Mouse (Mus musculus): ENCODE data around the gene Tnik. TPM values are rescaled to one million over a fixed set of nuclear protein-coding genes. Genes with fewer than 3 reads are reported as not detected.

Tnik gene
- polyA plus RNA-seq, 1 experiment from 2014 or later = 13.8 TPM

DNA sequence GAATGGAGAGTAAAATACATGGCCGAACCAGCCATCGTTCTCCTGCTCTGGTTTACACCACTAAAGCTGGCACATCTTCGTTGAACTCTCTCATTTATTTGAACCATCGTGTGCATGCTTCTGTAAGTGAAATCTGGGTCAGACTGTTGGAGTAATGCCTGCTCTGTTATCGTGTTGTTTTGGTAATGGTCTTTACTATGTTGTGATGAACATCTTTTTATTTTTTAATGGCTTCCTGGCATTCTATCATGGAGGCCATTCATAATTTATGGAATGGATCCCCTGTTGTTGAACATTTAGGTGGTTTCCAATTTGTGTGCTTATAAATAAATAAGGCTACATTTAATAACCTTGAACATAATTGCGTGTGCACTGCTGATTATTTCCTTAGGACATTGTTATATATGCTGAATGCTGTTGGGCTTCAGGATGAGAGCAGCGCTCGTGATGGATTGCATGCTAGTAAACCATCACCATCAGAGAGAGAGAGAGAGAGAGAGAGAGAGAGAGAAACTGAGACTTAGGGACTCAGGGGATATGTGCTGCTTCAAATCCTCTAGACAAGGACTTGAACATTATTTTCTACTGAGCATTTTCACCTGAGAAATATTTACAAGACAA lies 62.7 kb downstream of the Tnik start:
- no peaks in the 10 kb centered on the region for H3K9me3 ChIP-seq
- no peaks in the 10 kb centered on the region for H3K36me3 ChIP-seq
- no peak overlapping the region for H3K4me2 ChIP-seq
- no peak overlapping the region for H3K27ac ChIP-seq
- H3K27me3 ChIP-seq = no peaks in the 10 kb centered on the region
- no peaks in the 10 kb centered on the region for H3K4me1 ChIP-seq
- H3K9ac ChIP-seq = no peak overlapping the region
- 91% methylated on average over 8 of the region's 8 CpGs for WGBS
- H3K4me3 ChIP-seq = no peak overlapping the region
- ATAC-seq (ENCODE audit: insufficient number of reproducible peaks, insufficient read depth, low FRiP score, low TSS enrichment, low read depth) = no peak

DNA sequence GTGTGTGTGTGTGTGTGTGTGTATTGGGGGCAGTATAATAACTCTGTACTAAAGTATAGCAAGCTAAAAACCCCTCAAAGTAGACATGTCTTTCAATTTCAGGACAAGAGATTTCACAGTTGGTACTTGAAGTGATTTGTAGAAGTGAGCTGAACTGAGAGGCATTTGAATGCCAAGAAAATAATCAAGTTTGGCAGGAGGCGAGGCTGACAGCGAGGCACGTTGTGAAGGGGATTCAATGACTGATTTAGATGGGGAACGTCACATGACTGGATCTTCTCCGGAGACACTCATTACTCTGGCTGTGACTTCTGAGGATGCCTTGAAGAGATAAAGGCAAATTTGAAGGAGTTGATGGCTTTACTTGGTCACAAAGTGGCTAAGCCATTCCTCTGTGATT lies 69.3 kb downstream of the Tnik start:
- Histone ChIP-seq H3K27me3 (no peaks in the 10 kb centered on the region), H3K36me3 (no peaks in the 10 kb centered on the region), H3K9ac (no peak overlapping the region), H3K27ac (no peak overlapping the region), H3K4me3 (no peak overlapping the region), H3K4me2 (no peak overlapping the region), H3K9me3 (no peaks in the 10 kb centered on the region), H3K4me1 (no peaks in the 10 kb centered on the region)
- 64% methylated on average over 5 of the region's 5 CpGs for WGBS
- no peak for ATAC-seq (ENCODE audit: insufficient number of reproducible peaks, insufficient read depth, low FRiP score, low TSS enrichment, low read depth)

DNA sequence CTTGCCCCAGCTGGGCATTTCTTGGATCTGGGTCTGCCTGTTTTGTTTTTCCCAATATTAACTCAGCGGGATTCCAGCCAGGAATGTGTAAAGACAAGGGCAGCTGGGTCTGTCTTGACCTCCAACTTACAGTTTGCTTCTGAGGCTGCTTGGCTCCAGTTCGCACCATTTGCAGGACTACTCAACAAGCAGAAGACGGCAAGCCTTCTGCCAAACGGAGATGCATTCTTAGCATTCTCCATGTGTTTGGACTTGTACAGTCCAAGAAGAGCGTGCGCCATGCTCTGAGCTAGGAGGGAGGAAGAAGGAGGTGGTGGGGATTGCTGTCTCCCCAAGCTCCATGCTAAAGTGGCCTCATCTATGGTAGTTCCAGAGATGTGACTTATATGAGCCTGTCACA lies 70.9 kb downstream of the Tnik start:
- Histone ChIP-seq H3K27me3 (no peaks in the 10 kb centered on the region), H3K4me3 (no peak overlapping the region), H3K4me1 (no peaks in the 10 kb centered on the region), H3K4me2 (no peak overlapping the region), H3K36me3 (no peaks in the 10 kb centered on the region), H3K9ac (no peak overlapping the region), H3K27ac (no peak overlapping the region), H3K9me3 (no peaks in the 10 kb centered on the region)
- ATAC-seq (ENCODE audit: insufficient number of reproducible peaks, insufficient read depth, low FRiP score, low TSS enrichment, low read depth) = no peak
- 71% methylated on average over 6 of the region's 6 CpGs for WGBS

GRCm38 (mm10) chr3:28334547-28334946 lies 71.5 kb downstream of the Tnik start:
- H3K27me3 ChIP-seq = no peaks in the 10 kb centered on the region
- peaks cover under 1% of the 10 kb centered on the region for H3K4me1 ChIP-seq
- no peaks in the 10 kb centered on the region for H3K36me3 ChIP-seq
- ATAC-seq (ENCODE audit: insufficient number of reproducible peaks, insufficient read depth, low FRiP score, low TSS enrichment, low read depth) = no peak
- no peak overlapping the region for H3K4me2 ChIP-seq
- H3K9me3 ChIP-seq = no peaks in the 10 kb centered on the region
- H3K4me3 ChIP-seq = no peak overlapping the region
- no peak overlapping the region for H3K27ac ChIP-seq
- H3K9ac ChIP-seq = no peak overlapping the region
- 96% methylated on average over 1 of the region's 1 CpGs for whole genome bisulfite sequencing

GRCm38 (mm10) chr3:28340071-28340470 lies 77.1 kb downstream of the Tnik start:
- H3K36me3 ChIP-seq = no peaks in the 10 kb centered on the region
- WGBS = 43% methylated on average over 8 of the region's 8 CpGs
- ATAC-seq (ENCODE audit: insufficient number of reproducible peaks, insufficient read depth, low FRiP score, low TSS enrichment, low read depth) = no peak
- H3K9me3 ChIP-seq = no peaks in the 10 kb centered on the region
- H3K4me2 ChIP-seq = no peak overlapping the region
- H3K4me1 ChIP-seq = peaks cover 3% of the 10 kb centered on the region
- no peaks in the 10 kb centered on the region for H3K27me3 ChIP-seq
- no peak overlapping the region for H3K9ac ChIP-seq
- H3K4me3 ChIP-seq = no peak overlapping the region
- no peak overlapping the region for H3K27ac ChIP-seq

DNA sequence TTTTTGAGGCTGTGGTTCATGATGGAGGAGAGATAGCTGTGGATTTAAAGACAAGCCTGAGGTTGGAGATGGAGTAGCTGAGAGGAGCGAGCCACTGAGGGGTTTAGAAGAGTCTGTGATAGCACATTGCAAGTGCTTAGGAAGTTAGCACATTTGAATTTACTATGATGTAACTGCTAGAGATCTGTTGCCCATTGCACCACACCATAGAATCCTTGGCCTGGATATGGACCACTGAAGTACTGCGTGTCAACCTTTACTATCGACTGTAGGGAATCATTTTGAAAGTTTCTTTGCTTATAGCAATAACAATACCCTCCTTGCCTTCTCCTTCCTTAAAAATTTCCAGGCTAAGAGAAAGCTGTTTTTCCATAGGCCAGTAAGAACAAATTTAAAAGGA lies 80.2 kb downstream of the Tnik start:
- Histone ChIP-seq H3K4me3 (no peak overlapping the region), H3K4me1 (peaks cover 3% of the 10 kb centered on the region), H3K9me3 (no peaks in the 10 kb centered on the region), H3K27me3 (no peaks in the 10 kb centered on the region), H3K36me3 (no peaks in the 10 kb centered on the region), H3K27ac (no peak overlapping the region), H3K9ac (no peak overlapping the region), H3K4me2 (no peak overlapping the region)
- 90% methylated on average over 3 of the region's 3 CpGs for WGBS
- ATAC-seq (ENCODE audit: insufficient number of reproducible peaks, insufficient read depth, low FRiP score, low TSS enrichment, low read depth) = no peak

DNA sequence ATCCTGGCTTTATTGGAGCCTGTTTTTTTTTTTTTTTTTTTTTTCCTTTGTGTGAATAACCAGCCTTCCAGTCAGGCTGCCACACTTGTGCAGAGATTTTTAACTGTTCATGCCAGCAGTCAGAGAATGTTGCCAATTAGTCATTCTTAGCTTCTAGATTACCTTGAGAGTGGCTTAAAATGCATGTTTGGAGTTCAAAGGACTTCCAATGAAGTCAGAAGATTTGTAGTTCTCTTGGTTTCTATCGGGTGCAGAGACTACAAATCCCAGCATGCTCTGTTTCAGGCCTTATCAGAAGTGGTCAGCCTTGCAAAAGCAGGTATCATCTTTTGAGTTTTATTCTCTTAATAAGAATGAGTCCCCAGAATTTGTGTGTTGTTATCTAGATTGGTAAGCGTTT lies 80.6 kb downstream of the Tnik start:
- Histone ChIP-seq H3K9ac (no peak overlapping the region), H3K4me1 (peaks cover 3% of the 10 kb centered on the region), H3K27ac (no peak overlapping the region), H3K27me3 (no peaks in the 10 kb centered on the region), H3K36me3 (no peaks in the 10 kb centered on the region), H3K9me3 (no peaks in the 10 kb centered on the region), H3K4me2 (no peak overlapping the region), H3K4me3 (no peak overlapping the region)
- ATAC-seq (ENCODE audit: insufficient number of reproducible peaks, insufficient read depth, low FRiP score, low TSS enrichment, low read depth) = no peak
- WGBS = 81% methylated on average over 2 of the region's 2 CpGs

GRCm38 (mm10) chr3:28345446-28345845 lies 82.4 kb downstream of the Tnik start:
- H3K9ac ChIP-seq = no peak overlapping the region
- no peaks in the 10 kb centered on the region for H3K4me1 ChIP-seq
- ATAC-seq (ENCODE audit: insufficient number of reproducible peaks, insufficient read depth, low FRiP score, low TSS enrichment, low read depth) = no peak
- H3K36me3 ChIP-seq = no peaks in the 10 kb centered on the region
- no peak overlapping the region for H3K27ac ChIP-seq
- H3K27me3 ChIP-seq = no peaks in the 10 kb centered on the region
- no peak overlapping the region for H3K4me2 ChIP-seq
- no peaks in the 10 kb centered on the region for H3K9me3 ChIP-seq
- WGBS = 81% methylated on average over 1 of the region's 1 CpGs
- no peak overlapping the region for H3K4me3 ChIP-seq

DNA sequence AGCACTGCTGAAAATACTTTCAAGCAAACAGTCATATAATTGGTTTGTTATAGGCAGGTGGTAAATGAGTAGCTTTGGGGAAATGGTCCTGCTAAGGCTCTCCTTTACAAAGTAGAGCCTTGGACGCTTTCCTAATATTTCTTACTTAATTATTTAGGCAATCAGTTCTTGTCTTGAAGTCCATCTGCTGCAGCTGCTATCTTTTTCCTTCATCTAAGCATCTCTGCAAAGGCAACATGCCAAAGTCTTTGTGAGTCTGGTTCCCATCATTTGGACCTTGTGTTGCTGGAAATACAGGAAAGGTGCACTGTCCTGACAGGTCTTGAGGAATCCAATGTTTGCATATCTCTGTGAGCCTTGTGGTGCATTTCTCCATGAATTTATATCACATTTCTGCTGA lies 82.9 kb downstream of the Tnik start:
- no peak overlapping the region for H3K4me3 ChIP-seq
- 73% methylated on average over 1 of the region's 1 CpGs for WGBS
- H3K4me1 ChIP-seq = no peaks in the 10 kb centered on the region
- no peaks in the 10 kb centered on the region for H3K36me3 ChIP-seq
- H3K27me3 ChIP-seq = no peaks in the 10 kb centered on the region
- H3K27ac ChIP-seq = no peak overlapping the region
- no peaks in the 10 kb centered on the region for H3K9me3 ChIP-seq
- H3K9ac ChIP-seq = no peak overlapping the region
- no peak overlapping the region for H3K4me2 ChIP-seq
- ATAC-seq (ENCODE audit: insufficient number of reproducible peaks, insufficient read depth, low FRiP score, low TSS enrichment, low read depth) = no peak

GRCm38 (mm10) chr3:28346476-28346875 lies 83.5 kb downstream of the Tnik start:
- Histone ChIP-seq H3K4me3 (no peak overlapping the region), H3K27ac (no peak overlapping the region), H3K9ac (no peak overlapping the region), H3K4me1 (no peaks in the 10 kb centered on the region), H3K36me3 (no peaks in the 10 kb centered on the region), H3K4me2 (no peak overlapping the region), H3K9me3 (no peaks in the 10 kb centered on the region), H3K27me3 (no peaks in the 10 kb centered on the region)
- no peak for ATAC-seq (ENCODE audit: insufficient number of reproducible peaks, insufficient read depth, low FRiP score, low TSS enrichment, low read depth)
- WGBS = 79% methylated on average over 4 of the region's 4 CpGs

GRCm38 (mm10) chr3:28348746-28349145 lies 85.7 kb downstream of the Tnik start:
- no peak overlapping the region for H3K4me2 ChIP-seq
- H3K4me1 ChIP-seq = no peaks in the 10 kb centered on the region
- no peaks in the 10 kb centered on the region for H3K27me3 ChIP-seq
- H3K27ac ChIP-seq = no peak overlapping the region
- H3K9ac ChIP-seq = no peak overlapping the region
- H3K9me3 ChIP-seq = no peaks in the 10 kb centered on the region
- H3K4me3 ChIP-seq = no peak overlapping the region
- H3K36me3 ChIP-seq = no peaks in the 10 kb centered on the region
- 84% methylated on average over 1 of the region's 1 CpGs for WGBS
- ATAC-seq (ENCODE audit: insufficient number of reproducible peaks, insufficient read depth, low FRiP score, low TSS enrichment, low read depth) = no peak

GRCm38 (mm10) chr3:28350147-28350801 lies 87.3 kb downstream of the Tnik start:
- 67% methylated on average over 10 of the region's 10 CpGs for WGBS
- no peak overlapping the region for H3K27ac ChIP-seq
- H3K9me3 ChIP-seq = no peaks in the 10 kb centered on the region
- H3K9ac ChIP-seq = no peak overlapping the region
- no peaks in the 10 kb centered on the region for H3K27me3 ChIP-seq
- no peak overlapping the region for H3K4me2 ChIP-seq
- ATAC-seq (ENCODE audit: insufficient number of reproducible peaks, insufficient read depth, low FRiP score, low TSS enrichment, low read depth) = no peak
- H3K4me3 ChIP-seq = no peak overlapping the region
- no peaks in the 10 kb centered on the region for H3K4me1 ChIP-seq
- no peaks in the 10 kb centered on the region for H3K36me3 ChIP-seq
